Mouse (Mus musculus) neural tube, embryonic 10.5 days (tissue): Measurements from ENCODE around the gene 1810043G02Rik.
"Not testable (repeated sequence)": the region's sequence is repeated elsewhere in the genome, so short reads cannot be mapped to it uniquely, and the experiment has no call there.

Experiments
- DNase-seq: peaks from one replicate; pipeline ENCODE4 v3.0.0-alpha.2; 2017; ENCODE audit warnings: low spot score; ENCODE audit errors: extremely low spot score

The 1810043G02Rik gene

DNA sequence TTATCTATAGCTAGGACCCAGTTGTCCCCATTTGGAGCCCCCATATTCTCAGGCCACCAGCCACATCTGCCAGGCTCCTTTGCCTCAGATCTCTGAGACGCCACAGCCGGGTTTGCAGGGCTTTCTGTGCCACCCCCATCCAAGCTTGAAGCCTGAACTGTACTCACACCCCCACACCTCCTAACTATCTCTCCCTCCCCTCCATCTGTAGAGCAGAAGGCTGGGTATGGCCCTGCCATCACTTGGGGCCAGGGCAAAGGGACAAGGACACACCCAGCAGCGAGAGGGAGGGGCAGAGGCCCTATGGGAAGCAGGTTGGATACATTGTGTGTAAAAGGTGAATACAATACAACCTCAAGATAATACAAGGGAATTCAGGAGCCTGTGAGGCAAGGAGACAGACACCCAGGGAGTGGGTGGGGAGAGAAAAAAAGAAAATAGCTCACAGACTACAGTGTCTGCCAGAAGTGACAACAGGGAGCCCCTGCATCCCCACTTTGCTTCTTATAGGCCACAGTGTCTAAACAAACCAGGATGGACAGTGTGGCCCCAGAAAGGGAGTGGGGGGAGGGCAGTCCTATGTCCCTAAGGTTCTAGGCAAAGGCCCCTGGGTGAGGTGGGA lies 26.3 kb downstream of the 1810043G02Rik start:
- DNase-seq = no peak

DNA sequence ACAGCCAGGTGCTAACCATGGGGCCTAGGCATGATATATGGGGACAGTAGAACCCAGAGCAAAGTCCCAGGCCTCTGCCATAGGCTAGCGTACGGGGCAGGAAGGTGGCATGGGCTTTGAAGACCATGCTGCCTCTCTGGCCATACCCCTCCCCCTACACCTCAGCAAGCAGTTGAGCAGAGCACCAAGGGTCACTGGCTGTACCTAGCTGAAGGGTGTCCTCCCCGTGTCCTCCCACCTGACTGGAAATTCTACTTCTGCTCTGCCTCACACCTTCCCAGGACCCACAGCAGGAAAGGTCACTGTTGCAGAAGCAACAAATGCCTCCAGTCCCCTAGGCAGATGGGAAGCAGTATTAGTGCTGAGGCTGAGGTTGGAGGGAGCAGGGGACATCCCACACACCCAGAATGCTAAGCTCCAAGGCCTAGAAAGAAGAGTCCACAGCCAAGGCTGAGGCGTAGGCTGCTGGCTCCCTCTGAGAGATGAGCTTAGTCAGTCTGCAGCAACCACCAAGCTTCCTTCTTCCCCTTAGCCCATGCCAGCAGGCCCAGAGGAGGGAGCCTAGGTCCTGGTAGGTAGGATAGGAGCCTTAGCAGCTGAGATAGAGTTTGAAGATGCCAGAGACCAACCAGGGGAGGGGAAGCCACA lies 27.6 kb downstream of the 1810043G02Rik start:
- no peak for DNase-seq

DNA sequence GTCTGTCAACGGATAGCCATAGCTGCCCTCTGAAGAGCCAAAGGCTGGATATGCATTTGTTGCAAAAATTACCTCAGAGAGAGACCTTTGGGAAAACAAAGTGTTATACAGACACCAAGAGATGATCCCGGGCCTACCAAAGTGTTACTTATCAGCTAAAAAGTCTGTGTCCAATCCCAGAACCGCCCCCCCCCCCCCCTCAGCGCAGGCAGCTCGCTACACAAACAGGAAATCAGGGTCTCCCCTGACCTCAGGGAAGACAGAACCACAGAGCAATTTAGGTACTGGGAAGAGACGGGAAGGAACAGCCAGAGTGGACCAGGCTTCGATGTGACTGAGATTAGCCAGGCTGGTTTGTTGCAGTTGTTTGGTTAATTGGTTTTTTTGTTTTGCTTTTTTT lies 28.9 kb downstream of the 1810043G02Rik start:
- no peak for DNase-seq

DNA sequence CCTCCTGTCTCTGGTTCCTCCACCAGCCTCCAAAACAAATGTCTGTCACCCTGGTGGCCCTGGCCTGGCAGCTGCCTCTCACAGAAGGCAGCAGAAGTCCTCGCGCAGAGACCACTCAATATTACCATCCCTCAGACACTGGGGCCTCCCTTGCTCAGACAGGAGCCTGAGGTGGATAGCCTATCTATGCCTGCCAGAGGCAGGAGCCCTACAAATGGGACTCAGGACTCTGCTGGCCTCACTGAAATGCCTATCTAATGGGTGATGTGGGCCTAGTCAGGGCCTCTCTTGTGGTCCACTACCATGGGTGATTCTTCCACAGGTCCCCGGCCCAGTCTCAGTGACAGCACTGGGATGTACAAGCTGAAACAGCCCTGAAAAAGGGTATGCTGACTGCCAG lies 29.8 kb downstream of the 1810043G02Rik start:
- DNase-seq = no peak

DNA sequence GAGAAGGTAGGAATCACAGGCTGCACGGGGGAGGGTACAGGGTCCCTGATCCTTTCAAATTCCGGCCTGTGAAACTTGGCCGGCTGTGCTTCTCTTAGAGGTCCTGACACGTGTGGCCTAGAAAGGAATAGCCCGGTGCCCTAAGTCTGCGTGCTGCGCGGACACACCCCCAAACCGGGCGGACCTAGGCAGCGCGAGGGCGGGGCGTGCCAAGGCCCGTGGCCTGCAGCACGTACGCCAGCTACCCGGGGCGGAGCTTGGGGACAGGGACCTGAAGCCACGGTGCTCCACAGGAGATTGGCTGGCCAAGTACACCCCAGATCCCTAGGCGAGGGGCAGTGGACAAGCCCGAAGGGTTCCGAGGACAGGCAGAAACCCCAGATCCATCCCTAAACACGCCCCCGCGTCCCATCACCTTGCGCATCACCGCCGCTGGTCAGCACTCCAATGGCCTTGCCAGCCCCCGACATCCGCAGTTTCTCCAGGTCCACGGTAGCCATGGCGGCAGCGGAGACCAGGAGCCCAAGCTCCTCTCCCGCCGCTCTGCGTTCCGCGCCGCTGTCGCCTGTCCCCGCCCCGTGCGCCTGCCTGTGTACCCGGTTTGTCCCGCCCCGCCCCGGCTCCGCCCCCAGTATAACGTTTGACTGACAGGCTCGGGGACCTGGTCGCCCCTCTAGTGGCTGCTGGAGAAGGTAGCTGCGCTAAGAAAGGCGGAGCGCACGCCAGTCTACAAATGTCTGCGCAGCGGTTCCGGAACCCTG lies 31.0 kb downstream of the 1810043G02Rik start:
- peak; percentile 97 for DNase-seq

DNA sequence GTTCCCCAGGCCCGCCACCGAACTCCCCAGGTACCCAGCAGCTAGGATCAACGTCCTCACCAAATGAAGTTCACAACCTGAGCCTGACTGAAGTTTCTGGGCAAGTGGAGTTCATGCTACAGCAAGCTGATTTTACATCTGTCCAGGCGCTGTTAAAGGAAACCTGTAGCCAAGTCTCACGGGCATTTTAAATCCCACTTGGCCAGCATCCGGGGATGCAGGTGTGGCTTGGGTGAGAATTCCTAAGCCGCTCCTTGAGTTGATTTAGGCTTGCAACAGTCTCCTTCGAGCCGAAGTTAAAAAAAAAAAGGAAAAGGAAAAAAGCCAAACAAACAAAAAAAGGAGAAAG lies 31.6 kb downstream of the 1810043G02Rik start, which contains the start of gene Pfkl:
Gene Pfkl, minus strand, starts transcription at position 139 of the 349 bp plus-strand sequence.
- no peak for DNase-seq

DNA sequence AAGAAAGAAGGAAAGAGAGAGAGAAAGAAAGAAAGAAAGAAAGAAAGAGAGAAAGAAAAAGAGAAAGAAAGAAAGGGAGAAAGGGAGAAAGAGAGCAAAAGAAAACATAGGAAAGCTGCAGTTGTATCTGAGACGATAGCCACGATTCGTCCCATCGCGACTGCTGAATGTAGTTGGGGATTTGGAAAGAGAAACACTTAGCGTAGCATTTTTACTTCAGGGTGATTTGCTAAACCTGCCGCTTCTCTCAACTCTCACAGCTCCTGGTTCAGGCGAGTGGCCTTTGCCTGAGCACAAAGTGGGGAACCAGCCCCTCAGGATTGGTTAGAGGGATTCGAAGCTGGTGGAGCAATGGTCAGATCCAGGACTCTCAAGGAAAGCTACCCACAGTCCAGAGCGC lies 32.0 kb downstream of the 1810043G02Rik start:
- peak; percentile 40 for DNase-seq

DNA sequence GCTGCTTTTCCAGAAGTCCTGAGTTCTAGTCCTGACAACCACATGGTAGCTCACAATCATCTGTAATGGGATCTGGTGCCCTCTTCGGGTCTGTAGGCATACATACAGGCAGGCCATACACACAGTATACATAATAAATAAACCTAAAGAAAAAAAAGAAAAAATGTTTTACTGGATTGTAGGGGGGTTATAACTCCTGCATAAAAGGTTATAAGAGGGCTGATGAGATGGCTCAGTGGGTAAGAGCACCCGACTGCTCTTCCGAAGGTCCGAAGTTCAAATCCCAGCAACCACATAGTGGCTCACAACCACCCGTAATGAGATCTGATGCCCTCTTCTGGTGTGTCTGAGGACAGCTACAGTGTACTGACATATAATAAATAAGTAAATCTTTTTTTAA lies 32.8 kb downstream of the 1810043G02Rik start:
- not testable (repeated sequence) for DNase-seq

DNA sequence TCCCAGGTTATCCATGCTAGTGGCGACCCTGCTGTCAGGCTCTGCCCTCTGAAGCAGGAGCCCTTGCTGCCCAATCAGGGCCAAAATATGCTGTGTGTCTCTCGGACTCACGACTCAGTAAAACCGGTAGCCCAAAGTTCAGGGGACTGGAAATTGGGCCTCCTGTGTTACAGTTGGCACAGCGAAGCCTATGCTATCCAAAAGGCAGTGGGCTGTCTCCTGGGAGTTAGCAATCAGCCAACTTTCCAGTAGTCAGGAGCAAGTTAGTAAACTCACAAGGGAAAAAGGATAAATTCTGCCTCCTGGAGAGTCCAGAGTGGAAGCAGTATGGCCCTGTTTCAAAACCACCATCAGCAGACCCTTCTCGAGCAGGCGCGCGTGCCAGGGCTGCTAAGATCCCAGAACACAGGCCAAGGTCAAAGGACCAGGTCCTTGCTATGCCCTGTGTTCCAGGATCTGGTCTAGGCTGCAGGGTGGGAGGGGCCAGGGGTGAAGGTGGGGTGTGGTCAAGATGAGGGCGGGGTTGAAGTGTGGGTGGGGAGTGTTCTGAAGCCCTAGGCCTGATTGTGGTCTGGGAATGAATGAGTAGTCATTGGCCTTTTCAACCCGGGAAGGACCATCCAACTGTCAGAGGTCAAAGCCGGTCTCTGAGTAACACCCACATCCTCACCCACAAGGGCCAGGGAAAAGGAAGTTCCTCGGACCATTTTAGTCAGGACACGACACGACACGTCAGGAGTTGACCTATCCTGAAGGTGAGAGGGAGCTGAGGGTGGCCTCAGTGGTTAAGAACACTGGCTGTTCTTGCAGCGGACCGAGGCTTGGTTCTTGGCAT lies 34.6 kb downstream of the 1810043G02Rik start:
- DNase-seq = no peak

DNA sequence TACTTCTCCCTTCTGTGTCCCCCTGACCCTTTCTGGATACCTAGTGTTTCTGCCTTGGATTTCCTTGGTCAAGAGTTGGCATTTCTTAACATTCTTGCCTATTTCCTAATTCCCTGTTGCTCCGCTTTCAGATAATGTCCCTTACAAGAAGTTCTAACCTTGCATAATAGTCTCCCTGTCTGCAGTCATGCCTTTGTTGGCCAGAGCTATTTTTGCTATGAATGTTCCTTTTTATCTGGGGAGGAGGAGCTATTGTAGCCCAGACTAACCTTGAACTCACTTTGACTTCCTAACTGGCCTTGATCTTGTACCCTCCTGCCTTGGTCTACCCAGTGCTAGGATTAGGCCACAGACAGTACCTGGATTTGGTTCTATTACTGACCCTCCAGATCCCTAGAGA lies 37.2 kb downstream of the 1810043G02Rik start:
- DNase-seq = no peak

DNA sequence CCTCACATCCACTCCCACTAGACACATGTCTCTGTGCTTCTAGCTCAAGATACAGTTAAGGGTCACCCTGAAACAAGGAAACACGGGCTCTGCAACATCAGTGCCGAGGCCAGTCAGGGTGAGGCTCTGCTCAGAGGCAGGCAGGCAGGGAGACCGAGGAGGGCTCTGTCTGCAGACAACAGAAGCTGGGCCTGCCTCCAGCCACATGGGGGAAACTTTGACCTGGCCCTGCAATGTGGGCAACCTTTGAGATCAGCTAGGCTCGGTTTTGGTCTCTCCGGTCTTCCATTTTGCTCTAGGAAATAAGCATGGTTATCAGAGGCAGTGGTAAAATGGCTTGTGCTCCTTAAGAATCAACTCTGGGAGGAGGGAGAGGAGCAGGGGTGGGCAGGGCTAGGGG lies 38.0 kb downstream of the 1810043G02Rik start:
- DNase-seq = no peak

DNA sequence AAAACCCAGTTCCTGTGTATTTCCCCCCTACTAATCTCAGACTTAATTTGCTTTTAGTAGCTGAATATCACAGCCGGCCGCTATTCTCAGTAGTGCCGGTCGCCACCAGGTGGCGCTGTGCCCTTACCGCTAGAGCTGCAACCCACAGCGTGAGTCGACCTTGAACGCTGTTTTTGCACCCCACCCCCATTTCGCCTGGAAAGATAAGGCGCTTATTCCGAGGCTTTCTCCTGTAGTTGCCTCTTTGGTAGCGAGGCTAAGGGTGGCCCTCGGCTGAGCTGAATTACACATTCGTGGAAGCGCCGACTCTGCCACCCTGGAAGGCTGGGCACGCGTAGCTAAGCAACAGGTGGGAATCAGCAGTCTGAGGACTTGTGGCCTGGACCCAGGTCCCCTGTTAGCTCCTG lies 40.5 kb downstream of the 1810043G02Rik start:
- DNase-seq = peak; percentile 84

DNA sequence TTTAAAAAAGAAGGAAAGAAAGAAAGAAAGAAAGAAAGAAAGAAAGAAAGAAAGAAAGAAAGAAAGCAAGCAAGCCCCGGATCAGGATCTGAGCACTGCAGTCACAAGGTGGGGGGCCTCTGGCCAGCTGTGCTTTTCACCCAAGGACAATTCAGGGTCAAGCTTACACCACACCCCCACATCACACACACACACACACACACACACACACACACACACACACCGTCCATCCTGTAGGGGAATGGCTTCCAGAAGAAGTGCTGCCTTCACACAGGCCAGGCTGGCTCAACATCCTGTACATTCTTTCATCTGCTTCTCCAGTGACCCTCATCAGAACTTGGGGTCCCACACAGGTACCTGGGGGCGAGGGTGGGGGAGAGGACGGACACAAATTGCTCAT lies 41.0 kb downstream of the 1810043G02Rik start:
- no peak for DNase-seq

DNA sequence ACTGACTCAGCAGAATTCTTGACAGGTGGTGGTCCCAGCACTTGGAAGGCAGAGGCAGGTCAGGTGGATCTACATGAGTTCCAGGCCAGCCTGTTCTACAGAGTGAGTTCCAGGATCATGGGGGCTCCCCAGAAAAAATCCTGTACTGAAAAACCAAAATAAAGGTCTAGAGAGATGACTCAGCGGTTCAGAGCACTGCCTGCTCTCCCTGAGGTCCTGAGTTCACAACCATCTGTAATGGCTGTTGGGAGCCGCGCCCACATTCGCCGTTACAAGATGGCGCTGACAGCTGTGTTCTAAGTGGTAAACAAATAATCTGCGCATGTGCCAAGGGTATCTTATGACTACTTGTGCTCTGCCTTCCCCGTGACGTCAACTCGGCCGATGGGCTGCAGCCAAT lies 41.7 kb downstream of the 1810043G02Rik start:
- DNase-seq = not testable (repeated sequence)

DNA sequence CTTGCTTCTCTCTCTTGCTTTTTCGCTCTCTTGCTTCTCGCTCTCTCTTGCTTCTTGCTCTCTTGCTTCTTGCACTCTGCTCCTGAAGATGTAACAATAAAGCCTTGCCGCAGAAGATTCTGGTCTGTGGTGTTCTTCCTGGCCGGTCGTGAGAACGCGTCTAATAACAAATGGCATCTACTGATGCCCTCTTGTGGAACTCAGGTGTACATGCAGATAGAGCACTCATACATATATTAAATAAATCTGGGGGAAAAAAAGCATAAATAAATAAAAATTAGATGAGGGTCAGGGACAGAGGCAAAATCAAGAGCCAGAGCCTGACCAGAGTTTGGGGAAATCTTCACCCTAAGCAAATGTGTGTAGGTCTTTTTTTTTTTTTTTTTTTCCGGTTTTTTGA lies 47.1 kb downstream of the 1810043G02Rik start:
- not testable (repeated sequence) for DNase-seq

DNA sequence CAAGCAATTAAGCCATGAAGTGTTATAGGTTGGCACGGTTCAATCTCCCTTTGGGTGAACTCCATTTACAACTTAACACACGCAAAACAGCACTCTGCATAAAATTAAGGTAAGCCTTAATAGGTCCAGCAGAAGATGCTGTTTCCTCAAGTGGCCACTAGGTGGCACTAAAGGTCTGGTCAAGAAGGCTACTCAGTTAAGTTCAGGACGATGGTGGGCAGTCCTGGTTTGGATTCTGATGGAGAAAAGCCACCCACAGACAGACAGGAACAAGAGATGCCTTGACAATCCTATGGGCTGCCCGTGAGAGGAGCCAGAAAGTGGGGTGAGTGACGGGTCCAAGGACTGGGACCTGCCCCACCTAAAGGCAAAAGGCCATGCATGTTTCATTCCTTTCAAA lies 49.8 kb downstream of the 1810043G02Rik start:
- peak; percentile 77 for DNase-seq

DNA sequence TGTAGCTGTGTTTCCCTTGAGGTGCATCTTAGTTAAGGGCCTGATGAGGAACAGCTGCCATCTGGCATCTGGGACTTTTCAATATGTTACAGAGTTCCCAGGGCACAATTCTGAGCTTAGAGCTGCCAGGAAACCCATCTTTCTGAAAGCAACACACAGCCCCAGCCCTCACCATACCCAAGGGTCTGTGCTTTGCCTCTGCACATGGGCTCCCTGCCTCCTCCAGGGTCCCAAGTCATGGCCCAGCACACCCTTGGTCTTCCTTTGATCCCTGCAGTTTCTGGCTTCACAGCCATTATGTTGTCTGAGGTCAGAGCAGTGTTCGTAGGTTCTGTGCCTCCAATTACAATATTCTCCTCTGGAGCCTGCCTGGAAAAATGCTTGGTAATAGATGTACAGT lies 50.8 kb downstream of the 1810043G02Rik start:
- DNase-seq = no peak

DNA sequence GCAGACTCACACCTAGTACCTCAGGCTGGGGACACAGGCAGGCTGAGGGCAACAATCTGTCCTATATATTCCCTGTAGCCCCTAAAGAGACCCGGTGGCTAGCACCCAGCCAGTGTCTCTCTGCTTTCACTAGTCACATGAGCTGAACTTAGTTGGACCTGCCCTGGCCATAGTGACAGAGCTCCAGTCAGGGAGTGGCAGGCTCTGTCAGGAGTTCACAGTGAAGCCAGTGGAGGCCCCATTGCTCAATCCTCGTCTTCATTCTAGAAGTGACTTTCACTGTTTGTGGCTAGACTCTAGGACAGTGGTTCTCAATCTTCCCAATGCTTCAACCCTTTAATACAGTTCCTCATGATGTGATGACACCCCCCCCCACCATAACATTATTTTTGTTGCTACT lies 53.7 kb downstream of the 1810043G02Rik start:
- DNase-seq = no peak
